Mouse (Mus musculus): ENCODE results near the gene B3galt6. TPM values are rescaled to one million over a fixed set of nuclear protein-coding genes. Genes with fewer than 3 reads are reported as not detected.
A peak's percentile ranks its signal among the peaks of the same experiment; 100 is the strongest.

The B3galt6 gene
- polyA plus RNA-seq, 2 experiments: 2.8 to 3.7 TPM

GRCm38 (mm10) chr4:156031593-156032391, 39.3 kb upstream of the B3galt6 start:
- DNase-seq (ENCODE audit: low read depth in 3 of 3, low spot score in 3 of 3) (no peak), ATAC-seq (ENCODE audit: insufficient read depth) (peak; percentile 61)
- WGBS (ENCODE audit: insufficient replicate concordance): 3% methylated on average over 24 of the region's 24 CpGs
- H3K27me3 ChIP-seq (ENCODE audit: control insufficient read depth, insufficient read depth, low read length): peaks cover 19% of the 10 kb centered on the region
- peak overlapping the region; percentile 41 for H3K9ac ChIP-seq (replicated peaks)
- no peaks in the 10 kb centered on the region for H3K36me3 ChIP-seq (replicated peaks; ENCODE audit: control insufficient read depth, insufficient read depth, low read depth)
- peak overlapping the region; percentile 46 to 75 for H3K4me3 ChIP-seq (ENCODE audit: insufficient read depth in 1 of 2, low read depth in 2 of 2, low read length in 2 of 2)
- H3K27ac ChIP-seq: no peak overlapping the region
- no peaks in the 10 kb centered on the region for H3K9me3 ChIP-seq (ENCODE audit: control insufficient read depth, low read length)
- TF ChIP-seq CTCF (IDR thresholded peaks at IDR 0.05; ENCODE audit: low read depth) (no peak), EP300 (IDR thresholded peaks at IDR 0.05; ENCODE audit: low read depth) (no peak)
- H3K4me1 ChIP-seq (replicated peaks; ENCODE audit: control insufficient read depth in 2 of 2, insufficient read depth in 2 of 2, low read length in 1 of 2): peaks cover 0 to 14% of the 10 kb centered on the region in 2 experiments; a peak in 2 of 4 replicates
- peak overlapping the region; percentile 56 for H3K4me2 ChIP-seq (ENCODE audit: low read depth)

- ATAC-seq (ENCODE audit: insufficient read depth): peak; percentile 24; the same call in 1 of the 2 replicates
- H3K9ac ChIP-seq (replicated peaks): peak overlapping the region; percentile 41; the same call in 1 of the 2 replicates
- no peak for DNase-seq (ENCODE audit: low read depth in 3 of 3, low spot score in 3 of 3)
These were observed 38.8 kb upstream of the B3galt6 start for GRCm38 (mm10) chr4:156031255-156031592.

GRCm38 (mm10) chr4:156030651-156031118, 38.2 kb upstream of the B3galt6 start:
- H3K27ac ChIP-seq: no peak overlapping the region
- TF ChIP-seq EP300 (IDR thresholded peaks at IDR 0.05; ENCODE audit: low read depth) (no peak), CTCF (IDR thresholded peaks at IDR 0.05; ENCODE audit: low read depth) (no peak)
- H3K27me3 ChIP-seq (ENCODE audit: control insufficient read depth, insufficient read depth, low read length): peaks cover 15% of the 10 kb centered on the region
- H3K9me3 ChIP-seq (ENCODE audit: control insufficient read depth, low read length): no peaks in the 10 kb centered on the region
- no peaks in the 10 kb centered on the region for H3K36me3 ChIP-seq (replicated peaks; ENCODE audit: control insufficient read depth, insufficient read depth, low read depth)
- peak overlapping the region; percentile 46 to 75 for H3K4me3 ChIP-seq (ENCODE audit: insufficient read depth in 1 of 2, low read depth in 2 of 2, low read length in 2 of 2)
- H3K9ac ChIP-seq (replicated peaks): peak overlapping the region; percentile 41; the same call in 1 of the 2 replicates
- ATAC-seq (ENCODE audit: insufficient read depth) (no peak), DNase-seq (ENCODE audit: low read depth in 3 of 3, low spot score in 3 of 3) (no peak)
- WGBS (ENCODE audit: insufficient replicate concordance): 51% methylated on average over 9 of the region's 9 CpGs
- peak overlapping the region; percentile 56 for H3K4me2 ChIP-seq (ENCODE audit: low read depth)
- H3K4me1 ChIP-seq (replicated peaks; ENCODE audit: control insufficient read depth in 2 of 2, insufficient read depth in 2 of 2, low read length in 1 of 2): peaks cover 0 to 14% of the 10 kb centered on the region in 2 experiments; a peak in 2 of 4 replicates

More at GRCm38 (mm10) chr4:156031255-156031592, 38.8 kb upstream of the B3galt6 start:
- peak overlapping the region; percentile 56 for H3K4me2 ChIP-seq (ENCODE audit: low read depth)
- peak overlapping the region; percentile 46 to 75 for H3K4me3 ChIP-seq (ENCODE audit: insufficient read depth in 1 of 2, low read depth in 2 of 2, low read length in 2 of 2)
- no peak overlapping the region for H3K27ac ChIP-seq
- 18% methylated on average over 7 of the region's 7 CpGs for WGBS (ENCODE audit: insufficient replicate concordance)
- H3K9me3 ChIP-seq (ENCODE audit: control insufficient read depth, low read length): no peaks in the 10 kb centered on the region
- TF ChIP-seq CTCF (IDR thresholded peaks at IDR 0.05; ENCODE audit: low read depth): no peak
- TF ChIP-seq EP300 (IDR thresholded peaks at IDR 0.05; ENCODE audit: low read depth): no peak
- no peaks in the 10 kb centered on the region for H3K36me3 ChIP-seq (replicated peaks; ENCODE audit: control insufficient read depth, insufficient read depth, low read depth)
- peaks cover 0 to 14% of the 10 kb centered on the region in 2 experiments; a peak in 2 of 4 replicates for H3K4me1 ChIP-seq (replicated peaks; ENCODE audit: control insufficient read depth in 2 of 2, insufficient read depth in 2 of 2, low read length in 1 of 2)
- H3K27me3 ChIP-seq (ENCODE audit: control insufficient read depth, insufficient read depth, low read length): peaks cover 19% of the 10 kb centered on the region

- H3K4me3 ChIP-seq (ENCODE audit: insufficient read depth in 1 of 2, low read depth in 2 of 2, low read length in 2 of 2): no peak overlapping the region
- no peaks in the 10 kb centered on the region for H3K9me3 ChIP-seq (ENCODE audit: control insufficient read depth, low read length)
- no peak for ATAC-seq (ENCODE audit: insufficient read depth)
- WGBS (ENCODE audit: insufficient replicate concordance): 79% methylated on average over 7 of the region's 7 CpGs
- no peak overlapping the region for H3K4me2 ChIP-seq (ENCODE audit: low read depth)
- no peaks in the 10 kb centered on the region for H3K27me3 ChIP-seq (ENCODE audit: control insufficient read depth, insufficient read depth, low read length)
- DNase-seq (ENCODE audit: low read depth in 3 of 3, low spot score in 3 of 3): no peak
- H3K27ac ChIP-seq: no peak overlapping the region
- no peak overlapping the region for H3K9ac ChIP-seq (replicated peaks)
- no peaks in the 10 kb centered on the region for H3K36me3 ChIP-seq (replicated peaks; ENCODE audit: control insufficient read depth, insufficient read depth, low read depth)
- TF ChIP-seq EP300 (IDR thresholded peaks at IDR 0.05; ENCODE audit: low read depth): no peak
- peaks cover 0 to 14% of the 10 kb centered on the region in 2 experiments; a peak in 2 of 4 replicates for H3K4me1 ChIP-seq (replicated peaks; ENCODE audit: control insufficient read depth in 2 of 2, insufficient read depth in 2 of 2, low read length in 1 of 2)
These were observed 36.1 kb upstream of the B3galt6 start for GRCm38 (mm10) chr4:156028580-156028979.

- Histone ChIP-seq H3K4me2 (ENCODE audit: low read depth) (no peak within 1 kb of the TSS), H3K27ac (no peak within 1 kb of the TSS), H3K27me3 (ENCODE audit: control insufficient read depth, insufficient read depth, low read length) (no peaks in the 10 kb centered on the region), H3K9ac (replicated peaks) (no peak within 1 kb of the TSS), H3K4me3 (ENCODE audit: insufficient read depth in 1 of 2, low read depth in 2 of 2, low read length in 2 of 2) (no peak within 1 kb of the TSS), H3K9me3 (ENCODE audit: control insufficient read depth, low read length) (no peaks in the 10 kb centered on the region), H3K4me1 (replicated peaks; ENCODE audit: control insufficient read depth in 2 of 2, insufficient read depth in 2 of 2, low read length in 1 of 2) (peaks cover 0 to 3% of the 10 kb centered on the region in 2 experiments; a peak in 1 of 4 replicates), H3K36me3 (replicated peaks; ENCODE audit: control insufficient read depth, insufficient read depth, low read depth) (no peaks in the 10 kb centered on the region)
- no peak for TF ChIP-seq EP300 (IDR thresholded peaks at IDR 0.05; ENCODE audit: low read depth)
- TF ChIP-seq CTCF (IDR thresholded peaks at IDR 0.05; ENCODE audit: low read depth): no peak
- WGBS (ENCODE audit: insufficient replicate concordance): 41% methylated on average over 4 of the region's 4 CpGs
- DNase-seq (ENCODE audit: low read depth in 3 of 3, low spot score in 3 of 3) (no peak), ATAC-seq (ENCODE audit: insufficient read depth) (no peak)
These were observed 33.6 kb upstream of the B3galt6 start, which contains the start of gene Tnfrsf18 for GRCm38 (mm10) chr4:156026013-156026412. Tnfrsf18 (plus strand) TSS chr4:156026164.
